Mouse (Mus musculus): ENCODE measurements around the gene Hpdl. TPM values are rescaled to one million over a fixed set of nuclear protein-coding genes. Genes with fewer than 3 reads are reported as not detected.
"Not testable (repeated sequence)": the region's sequence is repeated elsewhere in the genome, so short reads cannot be mapped to it uniquely, and the experiment has no call there.

The Hpdl gene
- polyA plus RNA-seq (2016; fragmentation: Nextera tagmentation; extraction: Ambion mirVana): 2.2 TPM in 2 replicates

DNA sequence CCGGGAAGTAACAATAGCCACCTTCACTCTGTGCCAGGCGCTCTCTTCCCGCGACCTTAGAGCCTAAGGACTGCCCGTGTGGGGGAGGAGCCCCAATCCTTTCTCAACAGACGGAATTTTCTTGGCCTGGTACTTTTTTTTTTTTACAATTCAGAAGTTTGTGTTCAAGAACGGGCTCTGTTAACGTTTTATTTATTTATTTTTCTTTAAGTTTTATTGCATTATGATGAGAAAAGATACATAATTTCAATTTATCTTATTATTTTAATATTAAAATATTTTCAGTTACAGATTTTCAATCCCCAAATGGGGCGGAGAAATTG lies at the start of gene Hpdl:
Gene Hpdl, minus strand, starts transcription at position 14 of the 323 bp plus-strand sequence.
- Histone ChIP-seq H3K27ac (peak within 1 kb of the TSS; percentile 78), H3K4me1 (peaks cover 31% of the 10 kb centered on the region), H3K4me3 (peak within 1 kb of the TSS; percentile 59), H3K36me3 (peaks cover 22% of the 10 kb centered on the region), H3K27me3 (ENCODE audit: low read depth, poor library complexity, severe bottlenecking) (peaks cover 27% of the 10 kb centered on the region), H3K9me3 (replicated peaks) (no peaks in the 10 kb centered on the region)
- no peak for DNase-seq (ENCODE audit: low spot score)
- WGBS: 14% methylated on average over 9 of the region's 9 CpGs

DNA sequence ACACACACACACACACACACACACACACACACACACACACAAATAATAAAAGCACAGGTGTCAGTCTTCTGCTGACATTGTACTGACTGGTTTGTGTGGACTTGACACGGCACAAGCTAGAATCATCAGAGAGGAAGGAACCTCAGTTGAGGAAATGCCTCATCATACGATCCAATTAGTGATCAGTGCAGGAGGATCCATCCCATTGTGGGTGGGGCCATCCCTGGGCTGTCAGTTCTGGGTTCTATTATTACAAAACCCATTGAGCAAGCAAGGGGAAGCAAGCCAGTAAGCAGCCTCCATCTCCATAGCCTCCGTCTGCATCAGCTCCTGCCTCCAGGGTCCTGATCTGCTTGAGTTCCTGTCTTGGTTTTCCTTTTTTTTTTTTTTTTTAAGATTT lies 48.4 kb upstream of the Hpdl start:
- Histone ChIP-seq H3K27ac (no peak overlapping the region), H3K36me3 (no peaks in the 10 kb centered on the region), H3K27me3 (ENCODE audit: low read depth, poor library complexity, severe bottlenecking) (peaks cover 6% of the 10 kb centered on the region), H3K9me3 (replicated peaks) (no peaks in the 10 kb centered on the region), H3K4me1 (no peaks in the 10 kb centered on the region), H3K4me3 (no peak overlapping the region)
- 79% methylated on average over 3 of the region's 3 CpGs for WGBS
- no peak for DNase-seq (ENCODE audit: low spot score)

DNA sequence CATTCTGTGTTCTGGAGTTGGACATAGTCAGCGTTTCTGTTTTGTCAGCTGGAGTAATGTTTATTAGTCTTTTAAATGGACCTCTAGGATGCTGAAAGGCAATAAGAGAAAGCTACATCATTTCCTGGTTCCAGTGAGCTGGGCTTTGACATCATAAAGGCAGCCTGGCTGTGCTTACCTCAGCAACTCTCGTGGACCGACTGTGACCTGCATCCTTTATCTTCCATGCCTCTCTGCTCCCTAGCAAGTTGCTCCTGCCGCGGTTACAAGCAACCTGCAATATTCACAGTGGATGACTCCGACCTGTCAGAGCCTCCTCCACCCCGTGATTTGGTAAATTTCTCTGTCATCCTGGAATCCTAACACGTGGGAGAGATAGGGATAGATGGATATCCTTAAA lies 40.5 kb upstream of the Hpdl start:
- Histone ChIP-seq H3K36me3 (no peaks in the 10 kb centered on the region), H3K27ac (no peak overlapping the region), H3K27me3 (ENCODE audit: low read depth, poor library complexity, severe bottlenecking) (no peaks in the 10 kb centered on the region), H3K9me3 (replicated peaks) (no peaks in the 10 kb centered on the region), H3K4me1 (no peaks in the 10 kb centered on the region), H3K4me3 (no peak overlapping the region)
- WGBS: 81% methylated on average over 8 of the region's 8 CpGs
- DNase-seq (ENCODE audit: low spot score): no peak

DNA sequence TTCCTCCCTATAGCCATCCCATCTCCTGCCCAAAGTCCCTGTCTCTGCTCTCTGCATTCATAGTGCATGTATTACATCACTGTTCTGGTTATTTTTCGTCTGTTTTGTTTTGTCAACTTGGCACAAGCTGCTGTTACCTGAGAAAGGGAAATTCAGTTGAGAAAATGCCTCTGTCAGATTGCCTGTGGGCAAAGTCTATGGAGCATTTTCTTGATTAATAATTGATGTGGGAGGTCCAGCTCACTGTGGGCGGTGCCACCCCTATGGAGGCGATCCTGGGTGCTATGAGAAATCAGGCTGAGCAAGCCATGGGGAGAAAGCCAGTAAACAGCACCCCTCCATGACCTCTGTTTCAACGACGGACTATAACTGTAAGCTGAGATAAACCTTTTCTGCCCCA lies 38.2 kb upstream of the Hpdl start:
- no peak for DNase-seq (ENCODE audit: low spot score)
- Histone ChIP-seq H3K4me1 (no peaks in the 10 kb centered on the region), H3K27me3 (ENCODE audit: low read depth, poor library complexity, severe bottlenecking) (no peaks in the 10 kb centered on the region), H3K27ac (no peak overlapping the region), H3K9me3 (replicated peaks) (no peaks in the 10 kb centered on the region), H3K36me3 (no peaks in the 10 kb centered on the region), H3K4me3 (no peak overlapping the region)
- 82% methylated on average over 5 of the region's 5 CpGs for WGBS

DNA sequence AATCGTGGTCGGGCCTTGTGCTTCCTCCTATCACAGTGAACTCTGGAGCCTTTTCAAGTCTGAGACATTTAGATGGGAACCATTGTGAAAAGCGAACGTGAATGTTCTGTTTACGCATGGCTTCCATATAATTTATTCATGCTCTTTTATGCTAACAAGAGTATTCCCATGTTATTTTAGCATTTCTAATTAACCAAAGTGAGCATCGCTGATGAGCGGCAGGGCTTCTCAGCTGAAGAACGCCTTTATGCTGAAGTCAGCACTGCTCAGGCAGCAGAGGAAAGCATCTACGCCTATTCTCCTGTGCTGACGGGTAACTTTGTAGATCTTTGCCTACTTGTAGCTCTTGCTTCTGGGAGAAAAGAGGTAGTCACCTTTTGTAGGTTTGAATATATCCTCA lies 35.7 kb upstream of the Hpdl start:
- no peaks in the 10 kb centered on the region for H3K4me1 ChIP-seq
- H3K4me3 ChIP-seq: no peak overlapping the region
- 91% methylated on average over 10 of the region's 10 CpGs for WGBS

DNA sequence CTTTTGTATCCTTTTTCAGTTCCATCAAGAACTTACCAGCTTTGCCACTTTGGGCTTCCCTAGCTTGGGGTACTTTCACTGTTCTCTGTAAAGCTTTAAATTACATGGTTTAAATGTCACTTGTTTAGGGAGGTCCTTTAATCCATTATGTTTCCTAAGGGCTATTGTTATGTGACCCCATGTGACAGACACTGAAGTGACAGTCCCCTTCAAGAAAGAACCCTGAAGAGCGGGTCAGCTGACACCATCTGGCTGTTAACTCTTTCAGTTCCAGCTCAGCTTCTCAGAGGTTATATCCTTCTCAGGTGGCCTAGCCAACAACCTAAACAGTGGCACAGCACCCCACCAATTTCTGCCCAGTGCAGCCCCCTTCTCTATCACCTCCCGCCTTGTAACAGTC lies 32.8 kb upstream of the Hpdl start:
- WGBS: 23% methylated on average over 2 of the region's 2 CpGs
- Histone ChIP-seq H3K4me1 (no peaks in the 10 kb centered on the region), H3K27me3 (ENCODE audit: low read depth, poor library complexity, severe bottlenecking) (no peaks in the 10 kb centered on the region), H3K4me3 (no peak overlapping the region), H3K9me3 (replicated peaks) (no peaks in the 10 kb centered on the region), H3K27ac (no peak overlapping the region), H3K36me3 (no peaks in the 10 kb centered on the region)
- no peak for DNase-seq (ENCODE audit: low spot score)

More for the DNA sequence above, 35.7 kb upstream of the Hpdl start:
- Histone ChIP-seq H3K9me3 (replicated peaks) (no peaks in the 10 kb centered on the region), H3K36me3 (no peaks in the 10 kb centered on the region), H3K27ac (no peak overlapping the region), H3K27me3 (ENCODE audit: low read depth, poor library complexity, severe bottlenecking) (no peaks in the 10 kb centered on the region)
- DNase-seq (ENCODE audit: low spot score): no peak

DNA sequence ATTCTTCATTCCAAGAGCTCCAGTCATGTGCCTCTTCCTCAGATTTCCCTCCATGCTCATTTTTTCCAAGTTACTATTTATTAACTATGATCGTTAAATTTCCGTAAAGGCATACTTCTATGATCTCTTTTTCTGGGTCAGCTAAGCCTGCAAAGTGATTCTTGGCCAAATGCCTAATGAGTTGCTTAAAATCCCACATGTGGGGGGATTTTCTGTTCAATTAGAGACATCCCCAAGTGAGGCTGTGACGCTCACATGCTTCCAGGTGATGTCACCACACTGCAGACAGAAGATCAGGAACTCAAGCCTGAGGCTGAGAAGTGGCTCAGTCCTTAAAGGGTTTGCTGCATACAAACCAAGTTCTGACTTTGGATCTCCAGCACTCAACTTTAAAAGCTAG lies 28.4 kb upstream of the Hpdl start:
- Histone ChIP-seq H3K9me3 (replicated peaks) (no peaks in the 10 kb centered on the region), H3K4me1 (no peaks in the 10 kb centered on the region), H3K27me3 (ENCODE audit: low read depth, poor library complexity, severe bottlenecking) (no peaks in the 10 kb centered on the region), H3K4me3 (no peak overlapping the region), H3K27ac (no peak overlapping the region), H3K36me3 (no peaks in the 10 kb centered on the region)
- 88% methylated on average over 3 of the region's 3 CpGs for WGBS
- DNase-seq (ENCODE audit: low spot score): no peak

DNA sequence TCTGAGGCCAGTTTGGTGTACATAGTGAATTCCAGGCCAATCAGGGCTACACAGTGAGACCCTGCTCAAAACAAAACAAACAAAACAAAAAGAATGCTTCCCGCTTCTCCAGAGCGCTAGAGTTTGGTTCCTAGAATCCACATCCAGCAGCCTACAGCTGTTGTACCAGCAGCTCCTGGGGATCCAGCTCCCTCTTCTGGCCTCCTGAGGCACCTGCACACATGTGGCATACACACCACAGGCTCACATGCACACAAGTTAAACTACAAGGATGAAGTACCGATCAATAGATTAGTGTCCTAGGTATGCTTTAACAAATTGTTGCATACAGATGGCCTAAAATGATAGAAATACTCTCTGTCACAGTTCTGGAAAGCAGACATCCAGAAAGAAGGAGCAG lies 22.8 kb upstream of the Hpdl start:
- DNase-seq (ENCODE audit: low spot score): no peak
- Histone ChIP-seq H3K27me3 (ENCODE audit: low read depth, poor library complexity, severe bottlenecking) (peaks cover 19% of the 10 kb centered on the region), H3K9me3 (replicated peaks) (no peaks in the 10 kb centered on the region), H3K27ac (no peak overlapping the region), H3K36me3 (no peaks in the 10 kb centered on the region), H3K4me3 (no peak overlapping the region), H3K4me1 (peaks cover 3% of the 10 kb centered on the region; the same call in 1 of the 2 replicates)
- WGBS: 96% methylated on average over 3 of the region's 3 CpGs

DNA sequence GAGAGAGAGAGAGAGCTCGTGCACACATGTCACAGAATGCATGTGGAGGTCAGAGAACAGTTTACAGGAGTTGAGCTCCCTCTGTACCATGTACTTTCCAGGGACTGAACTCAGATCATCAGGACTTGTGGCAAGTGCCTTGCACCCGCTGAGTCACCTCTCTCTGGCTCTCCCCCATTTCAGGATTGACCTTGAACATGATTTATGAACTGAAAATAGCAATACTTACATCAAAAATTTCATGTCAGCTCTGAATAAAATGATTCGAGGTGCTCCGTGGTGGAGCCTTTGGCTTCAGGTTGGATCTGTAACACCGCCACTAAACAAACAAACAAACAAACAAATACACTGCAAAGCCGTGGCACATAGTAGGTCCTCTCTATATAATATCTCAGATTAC lies 19.3 kb upstream of the Hpdl start:
- Histone ChIP-seq H3K4me1 (peaks cover 7% of the 10 kb centered on the region; the same call in 1 of the 2 replicates), H3K36me3 (no peaks in the 10 kb centered on the region), H3K4me3 (no peak overlapping the region), H3K27ac (no peak overlapping the region), H3K27me3 (ENCODE audit: low read depth, poor library complexity, severe bottlenecking) (peaks cover 25% of the 10 kb centered on the region), H3K9me3 (replicated peaks) (no peaks in the 10 kb centered on the region)
- DNase-seq (ENCODE audit: low spot score): no peak
- 83% methylated on average over 6 of the region's 6 CpGs for WGBS

DNA sequence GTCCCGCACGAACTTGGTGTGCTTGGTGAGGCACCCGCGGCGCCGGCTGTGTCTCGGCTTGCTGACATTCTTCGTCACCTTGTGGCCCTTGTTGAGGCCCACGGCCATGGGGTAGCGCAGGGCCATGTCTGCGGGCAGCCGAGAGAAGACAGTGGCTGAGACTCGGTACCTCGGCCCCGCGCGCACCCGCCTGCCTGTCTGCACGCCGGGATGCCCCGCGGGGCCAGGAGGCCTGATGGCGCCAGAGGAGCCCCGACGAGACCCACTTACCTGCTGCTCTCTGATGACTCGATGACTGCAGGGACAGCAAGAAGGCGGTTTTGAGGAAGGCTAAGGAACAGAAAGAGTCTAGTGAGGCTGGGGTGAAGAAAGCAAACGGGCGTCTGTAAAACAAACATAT lies 18.6 kb upstream of the Hpdl start:
- 21% methylated on average over 27 of the region's 29 CpGs for WGBS
- Histone ChIP-seq H3K4me3 (peak overlapping the region; percentile 35), H3K27me3 (ENCODE audit: low read depth, poor library complexity, severe bottlenecking) (peaks cover 25% of the 10 kb centered on the region)
- not testable (repeated sequence) for H3K9me3 ChIP-seq (replicated peaks); H3K4me1 ChIP-seq; H3K36me3 ChIP-seq; H3K27ac ChIP-seq
- peak; percentile 46 for DNase-seq (ENCODE audit: low spot score)

DNA sequence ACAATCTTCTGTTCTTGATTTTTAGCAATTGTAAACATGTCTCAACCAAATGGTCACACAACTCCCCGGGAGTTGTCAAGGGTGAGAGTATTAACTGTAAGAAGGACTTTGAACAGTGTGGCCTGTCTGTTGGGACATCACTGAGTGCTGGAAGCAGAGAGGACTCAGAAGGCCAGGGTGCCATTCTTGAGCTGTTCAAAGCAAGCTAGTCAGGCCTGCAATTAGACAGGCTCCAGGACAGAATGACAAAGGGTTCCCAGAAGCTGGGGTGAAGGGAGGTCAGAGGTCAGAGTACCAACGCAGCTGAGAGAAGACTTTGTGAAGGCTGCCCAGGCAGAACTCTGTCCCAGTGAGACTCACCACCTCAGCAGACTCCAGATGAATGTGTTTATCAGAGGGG lies 17.5 kb upstream of the Hpdl start:
- Histone ChIP-seq H3K4me3 (no peak overlapping the region), H3K27ac (no peak overlapping the region), H3K27me3 (ENCODE audit: low read depth, poor library complexity, severe bottlenecking) (peaks cover 25% of the 10 kb centered on the region), H3K9me3 (replicated peaks) (no peaks in the 10 kb centered on the region), H3K4me1 (peaks cover 7% of the 10 kb centered on the region; the same call in 1 of the 2 replicates), H3K36me3 (no peaks in the 10 kb centered on the region)
- DNase-seq (ENCODE audit: low spot score): no peak
- WGBS: 34% methylated on average over 2 of the region's 2 CpGs

DNA sequence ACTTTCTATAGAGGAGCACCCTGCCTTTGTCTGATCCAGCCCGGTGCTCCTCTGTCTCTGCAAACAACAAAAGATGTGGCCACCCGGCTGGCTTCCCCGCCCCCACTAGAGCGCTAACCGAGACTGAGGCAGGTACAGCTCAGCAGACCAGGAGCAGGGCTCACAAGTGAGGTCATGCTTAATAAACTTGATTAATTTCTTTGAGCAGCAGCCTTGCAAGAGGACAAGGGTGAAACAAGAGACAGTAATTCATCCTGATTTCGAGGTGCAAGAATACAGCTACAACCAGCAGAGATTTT lies 8.5 kb upstream of the Hpdl start:
- Histone ChIP-seq H3K36me3 (no peaks in the 10 kb centered on the region), H3K27me3 (ENCODE audit: low read depth, poor library complexity, severe bottlenecking) (no peaks in the 10 kb centered on the region), H3K27ac (no peak overlapping the region), H3K9me3 (replicated peaks) (no peaks in the 10 kb centered on the region), H3K4me3 (no peak overlapping the region), H3K4me1 (peaks cover 13% of the 10 kb centered on the region)
- no peak for DNase-seq (ENCODE audit: low spot score)
- WGBS: 29% methylated on average over 6 of the region's 6 CpGs

DNA sequence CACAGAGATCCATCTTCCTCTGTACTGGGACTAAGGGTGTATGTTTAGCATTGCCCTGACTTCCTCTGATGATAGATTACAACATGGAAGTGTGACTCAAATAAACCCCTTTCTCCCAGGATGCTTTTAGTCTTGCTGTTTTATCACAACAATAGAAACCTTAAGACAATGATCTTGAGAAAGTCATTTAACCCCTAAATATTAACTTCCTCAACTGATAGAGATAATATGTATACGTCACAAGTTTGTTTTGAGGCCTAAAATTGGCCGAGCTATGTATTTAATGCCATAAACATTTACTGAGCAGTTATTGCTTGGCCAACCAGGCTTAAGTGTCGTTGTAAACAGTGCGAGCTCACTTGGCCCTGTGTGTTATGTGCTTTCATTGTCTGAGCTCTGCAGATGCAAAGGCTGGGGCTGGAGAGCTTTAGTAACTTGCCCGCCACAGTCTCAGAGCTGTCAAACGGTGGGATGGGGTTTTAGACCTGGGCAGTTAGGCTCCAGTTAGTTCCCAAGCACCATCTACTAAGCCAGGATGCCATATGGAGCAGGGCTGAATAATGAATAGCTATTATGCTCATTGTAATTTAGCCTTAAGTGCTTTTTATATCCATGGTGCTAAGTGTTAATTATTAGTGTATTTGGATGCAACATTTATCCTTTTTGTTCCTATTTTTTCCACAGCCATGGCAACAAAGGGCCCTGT lies 8.0 kb upstream of the Hpdl start:
- Histone ChIP-seq H3K27me3 (ENCODE audit: low read depth, poor library complexity, severe bottlenecking) (no peaks in the 10 kb centered on the region), H3K27ac (no peak overlapping the region), H3K4me1 (peaks cover 17% of the 10 kb centered on the region), H3K9me3 (replicated peaks) (no peaks in the 10 kb centered on the region), H3K4me3 (no peak overlapping the region), H3K36me3 (no peaks in the 10 kb centered on the region)
- WGBS: 62% methylated on average over 6 of the region's 6 CpGs
- no peak for DNase-seq (ENCODE audit: low spot score)

DNA sequence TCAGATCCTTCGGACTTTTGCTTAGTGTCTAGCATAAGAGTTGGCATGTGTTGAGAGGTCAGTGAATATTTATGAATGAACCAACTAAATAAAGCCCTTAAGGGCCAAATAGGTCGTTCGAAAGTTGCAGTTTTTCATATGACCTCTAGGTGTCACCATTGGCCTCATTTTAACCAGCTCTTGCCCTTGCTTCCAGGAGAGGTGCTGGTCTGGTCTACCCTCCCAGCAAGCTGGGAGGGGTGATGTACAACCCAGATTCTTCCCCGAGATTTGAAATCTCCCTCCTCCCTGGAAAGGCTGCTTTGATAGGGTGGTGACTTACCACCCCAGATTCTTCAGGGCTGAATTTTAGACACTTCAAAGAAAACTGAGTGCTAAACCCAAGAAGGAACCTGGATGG lies 6.3 kb upstream of the Hpdl start:
- DNase-seq (ENCODE audit: low spot score): no peak
- 3% methylated on average over 4 of the region's 4 CpGs for WGBS
- no peaks in the 10 kb centered on the region for H3K36me3 ChIP-seq
- H3K9me3 ChIP-seq (replicated peaks): no peaks in the 10 kb centered on the region
- no peak overlapping the region for H3K4me3 ChIP-seq
- no peak overlapping the region for H3K27ac ChIP-seq
- no peaks in the 10 kb centered on the region for H3K27me3 ChIP-seq (ENCODE audit: low read depth, poor library complexity, severe bottlenecking)
- peaks cover 22% of the 10 kb centered on the region for H3K4me1 ChIP-seq

Data from limb, embryonic 10.5 days (tissue).